Mouse (Mus musculus): ENCODE data around the gene Fkbpl. TPM values are rescaled to one million over a fixed set of nuclear protein-coding genes. Genes with fewer than 3 reads are reported as not detected.

The Fkbpl gene
- polyA plus RNA-seq, 1 experiment from 2014 or later, result 10.0 TPM

GRCm38 (mm10) chr17:34640778-34641601, 3.6 kb upstream of the Fkbpl start:
- DNase-seq (ENCODE audit: low spot score), result peak; percentile 84
- H3K4me2 ChIP-seq (ENCODE audit: low read depth, low read length), result peak overlapping the region; percentile 28; the same call in 1 of the 2 replicates
- no peaks in the 10 kb centered on the region for H3K36me3 ChIP-seq (ENCODE audit: control insufficient read depth, insufficient read depth, low read length)
- H3K4me3 ChIP-seq (ENCODE audit: low read depth, low read length), result no peak overlapping the region
- peak overlapping the region; percentile 81 for H3K27ac ChIP-seq (replicated peaks; ENCODE audit: low read depth, low read length)
- H3K4me1 ChIP-seq (ENCODE audit: control insufficient read depth, insufficient read depth, low read length), result peaks cover 21% of the 10 kb centered on the region
- WGBS, result 10% methylated on average over 11 of the region's 11 CpGs
- no peaks in the 10 kb centered on the region for H3K9me3 ChIP-seq (ENCODE audit: control insufficient read depth, low read length)
- peak overlapping the region; percentile 50 for H3K9ac ChIP-seq (ENCODE audit: low read depth, low read length)
- no peaks in the 10 kb centered on the region for H3K27me3 ChIP-seq (replicated peaks; ENCODE audit: control insufficient read depth, insufficient read depth, low read length)
- peak; percentile 56 for ATAC-seq (ENCODE audit: low read depth)

- DNase-seq (ENCODE audit: low spot score) (no peak), ATAC-seq (ENCODE audit: low read depth) (no peak)
- Histone ChIP-seq H3K27ac (replicated peaks; ENCODE audit: low read depth, low read length) (no peak overlapping the region; the same call in 1 of the 2 replicates), H3K4me3 (ENCODE audit: low read depth, low read length) (no peak overlapping the region), H3K4me2 (ENCODE audit: low read depth, low read length) (no peak overlapping the region), H3K4me1 (ENCODE audit: control insufficient read depth, insufficient read depth, low read length) (peaks cover 26% of the 10 kb centered on the region), H3K9ac (ENCODE audit: low read depth, low read length) (no peak overlapping the region), H3K36me3 (ENCODE audit: control insufficient read depth, insufficient read depth, low read length) (no peaks in the 10 kb centered on the region), H3K9me3 (ENCODE audit: control insufficient read depth, low read length) (no peaks in the 10 kb centered on the region), H3K27me3 (replicated peaks; ENCODE audit: control insufficient read depth, insufficient read depth, low read length) (no peaks in the 10 kb centered on the region)
- WGBS, result 41% methylated on average over 3 of the region's 3 CpGs
Observed at GRCm38 (mm10) chr17:34641945-34642344, 2.6 kb upstream of the Fkbpl start.

- no peak overlapping the region for H3K27ac ChIP-seq (replicated peaks; ENCODE audit: low read depth, low read length)
- H3K27me3 ChIP-seq (replicated peaks; ENCODE audit: control insufficient read depth, insufficient read depth, low read length), result no peaks in the 10 kb centered on the region
- peaks cover 32% of the 10 kb centered on the region for H3K4me1 ChIP-seq (ENCODE audit: control insufficient read depth, insufficient read depth, low read length)
- no peak for ATAC-seq (ENCODE audit: low read depth)
- no peak overlapping the region for H3K9ac ChIP-seq (ENCODE audit: low read depth, low read length)
- no peak overlapping the region for H3K4me2 ChIP-seq (ENCODE audit: low read depth, low read length)
- 88% methylated on average over 4 of the region's 4 CpGs for WGBS
- no peak overlapping the region for H3K4me3 ChIP-seq (ENCODE audit: low read depth, low read length)
- H3K9me3 ChIP-seq (ENCODE audit: control insufficient read depth, low read length), result no peaks in the 10 kb centered on the region
- DNase-seq (ENCODE audit: low spot score), result no peak
- H3K36me3 ChIP-seq (ENCODE audit: control insufficient read depth, insufficient read depth, low read length), result no peaks in the 10 kb centered on the region
Observed at GRCm38 (mm10) chr17:34643379-34643778, 1.2 kb upstream of the Fkbpl start.

GRCm38 (mm10) chr17:34643944-34644343, 620 bp upstream of the Fkbpl start:
- Histone ChIP-seq H3K27me3 (replicated peaks; ENCODE audit: control insufficient read depth, insufficient read depth, low read length) (no peaks in the 10 kb centered on the region), H3K4me1 (ENCODE audit: control insufficient read depth, insufficient read depth, low read length) (peaks cover 32% of the 10 kb centered on the region), H3K4me2 (ENCODE audit: low read depth, low read length) (no peak overlapping the region), H3K4me3 (ENCODE audit: low read depth, low read length) (no peak overlapping the region), H3K36me3 (ENCODE audit: control insufficient read depth, insufficient read depth, low read length) (0 out of 2 replicates have a peak, but pooled peaks cover under 1% of the 10 kb centered on the region), H3K9me3 (ENCODE audit: control insufficient read depth, low read length) (no peaks in the 10 kb centered on the region), H3K9ac (ENCODE audit: low read depth, low read length) (no peak overlapping the region), H3K27ac (replicated peaks; ENCODE audit: low read depth, low read length) (no peak overlapping the region)
- 81% methylated on average over 10 of the region's 10 CpGs for WGBS
- ATAC-seq (ENCODE audit: low read depth), result no peak
- no peak for DNase-seq (ENCODE audit: low spot score)

- Histone ChIP-seq H3K9ac (ENCODE audit: low read depth, low read length) (peak overlapping the region; percentile 71), H3K27ac (replicated peaks; ENCODE audit: low read depth, low read length) (peak overlapping the region; percentile 64), H3K4me2 (ENCODE audit: low read depth, low read length) (peak overlapping the region; percentile 69), H3K27me3 (replicated peaks; ENCODE audit: control insufficient read depth, insufficient read depth, low read length) (no peaks in the 10 kb centered on the region), H3K9me3 (ENCODE audit: control insufficient read depth, low read length) (no peaks in the 10 kb centered on the region), H3K4me1 (ENCODE audit: control insufficient read depth, insufficient read depth, low read length) (peaks cover 29% of the 10 kb centered on the region), H3K4me3 (ENCODE audit: low read depth, low read length) (peak overlapping the region; percentile 64), H3K36me3 (ENCODE audit: control insufficient read depth, insufficient read depth, low read length) (peaks cover 10% of the 10 kb centered on the region)
- DNase-seq (ENCODE audit: low spot score), result no peak
- no peak for ATAC-seq (ENCODE audit: low read depth)
- WGBS, result 49% methylated on average over 10 of the region's 10 CpGs
Observed at GRCm38 (mm10) chr17:34645256-34645829, 779 bp downstream of the Fkbpl start.

- peaks cover 16% of the 10 kb centered on the region for H3K36me3 ChIP-seq (ENCODE audit: control insufficient read depth, insufficient read depth, low read length)
- H3K4me2 ChIP-seq (ENCODE audit: low read depth, low read length), result peak overlapping the region; percentile 25; the same call in 1 of the 2 replicates
- 90% methylated on average over 30 of the region's 30 CpGs for WGBS
- peaks cover 23% of the 10 kb centered on the region for H3K4me1 ChIP-seq (ENCODE audit: control insufficient read depth, insufficient read depth, low read length)
- H3K27ac ChIP-seq (replicated peaks; ENCODE audit: low read depth, low read length), result no peak overlapping the region
- no peaks in the 10 kb centered on the region for H3K27me3 ChIP-seq (replicated peaks; ENCODE audit: control insufficient read depth, insufficient read depth, low read length)
- DNase-seq (ENCODE audit: low spot score) (no peak), ATAC-seq (ENCODE audit: low read depth) (no peak)
- H3K4me3 ChIP-seq (ENCODE audit: low read depth, low read length), result no peak overlapping the region
- no peaks in the 10 kb centered on the region for H3K9me3 ChIP-seq (ENCODE audit: control insufficient read depth, low read length)
- no peak overlapping the region for H3K9ac ChIP-seq (ENCODE audit: low read depth, low read length)
Observed at GRCm38 (mm10) chr17:34645831-34646511, 1.4 kb downstream of the Fkbpl start.

- Histone ChIP-seq H3K27ac (replicated peaks; ENCODE audit: low read depth, low read length) (peak within 1 kb of the TSS; percentile 40; the same call in 1 of the 2 replicates), H3K27me3 (replicated peaks; ENCODE audit: control insufficient read depth, insufficient read depth, low read length) (no peaks in the 10 kb centered on the region), H3K4me2 (ENCODE audit: low read depth, low read length) (peak within 1 kb of the TSS; percentile 88), H3K4me3 (ENCODE audit: low read depth, low read length) (peak within 1 kb of the TSS; percentile 95), H3K9ac (ENCODE audit: low read depth, low read length) (peak within 1 kb of the TSS; percentile 89), H3K9me3 (ENCODE audit: control insufficient read depth, low read length) (no peaks in the 10 kb centered on the region), H3K36me3 (ENCODE audit: control insufficient read depth, insufficient read depth, low read length) (peaks cover 28% of the 10 kb centered on the region), H3K4me1 (ENCODE audit: control insufficient read depth, insufficient read depth, low read length) (peaks cover 20% of the 10 kb centered on the region)
- WGBS, result 2% methylated on average over 49 of the region's 66 CpGs
- peak; percentile 100 for DNase-seq (ENCODE audit: low spot score)
- ATAC-seq (ENCODE audit: low read depth), result peak; percentile 98
Observed at GRCm38 (mm10) chr17:34646906-34647787, 2.6 kb downstream of the Fkbpl start, which contains the start of gene Atf6b. TSS of gene Atf6b (plus strand) at chr17:34647146.
